Mouse (Mus musculus) stomach, postnatal 0 days (tissue): ENCODE data around the gene Cptp.

Experiments
- CTCF ChIP-seq: IDR thresholded peaks from 2 replicates; pipeline ENCODE4 v1.5.1; 2016; ENCODE audit warnings: antibody characterized with exemption, low read depth, mild to moderate bottlenecking, moderate library complexity
- EP300 ChIP-seq: optimal IDR thresholded peaks from 2 replicates; pipeline ENCODE3; 2016; ENCODE audit warnings: antibody characterized with exemption

DNA sequence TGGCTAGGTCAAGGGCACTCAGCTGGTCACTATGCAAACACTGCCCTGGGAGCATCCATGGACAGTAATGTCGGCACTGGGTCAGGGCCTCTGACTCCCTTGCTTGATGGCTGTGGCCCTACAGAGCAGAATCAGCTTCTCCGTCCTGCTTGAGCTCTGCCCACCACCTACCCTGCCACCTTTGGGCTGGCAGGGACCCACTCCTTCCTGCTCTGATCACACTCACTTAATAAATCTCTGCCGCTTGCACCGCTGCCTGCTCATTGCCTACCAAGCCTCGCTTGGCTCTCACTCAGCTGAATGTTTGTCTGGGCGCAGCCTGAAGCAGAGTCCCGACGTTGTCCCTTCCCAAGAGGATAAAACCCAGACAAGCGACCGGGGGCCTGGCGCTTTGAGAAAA, 37.8 kb upstream of the Cptp start:
- TF ChIP-seq EP300 (no peak), CTCF (no peak)
